Mouse (Mus musculus): ENCODE measurements around the gene Fcer2a.

The Fcer2a gene

GRCm38 (mm10) chr8:3694121-3694520 lies at the start of gene Fcer2a:
Gene Fcer2a (minus strand): TSS chr8:3694175.
- DNase-seq (ENCODE audit: low spot score in 2 of 2) = no peak

DNA sequence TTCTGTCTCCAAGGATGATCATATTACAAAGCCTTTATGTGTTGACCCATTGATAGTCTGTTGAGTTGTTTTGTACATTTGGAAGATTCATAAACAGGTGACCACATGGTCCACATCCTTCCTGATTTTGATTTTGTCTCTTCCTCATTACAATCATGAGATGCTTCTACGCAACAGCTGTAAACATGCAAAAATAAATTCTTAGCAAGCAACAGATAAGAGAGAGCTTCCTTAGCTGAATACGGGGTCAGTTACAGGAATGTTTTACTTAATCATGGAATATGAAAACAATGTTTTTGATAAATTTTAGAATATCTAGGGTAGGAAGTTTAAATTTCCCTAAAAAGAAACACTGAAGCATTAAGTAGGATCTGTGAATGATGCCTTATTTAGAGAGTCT lies 43.0 kb upstream of the Fcer2a start:
- DNase-seq (ENCODE audit: low spot score in 2 of 2) = no peak

DNA sequence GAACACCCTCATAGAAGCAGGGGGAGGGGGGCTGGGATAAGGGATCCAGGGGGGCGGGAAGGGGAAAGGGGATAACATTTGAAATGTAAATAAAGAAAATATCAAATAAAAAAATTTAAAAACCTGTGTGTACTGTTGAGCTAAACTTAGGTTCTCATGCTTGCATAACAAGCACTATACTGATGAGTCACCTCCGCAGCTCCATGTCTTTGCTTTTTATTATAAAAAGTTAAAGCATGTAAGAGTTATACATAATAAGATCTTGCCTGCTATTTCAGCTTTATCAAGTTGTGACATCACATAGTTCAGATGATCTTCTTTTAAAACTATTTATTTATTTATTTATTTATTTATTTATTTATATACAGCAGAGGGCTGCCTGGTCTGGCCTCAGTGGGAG lies 41.6 kb upstream of the Fcer2a start:
- DNase-seq (ENCODE audit: low spot score in 2 of 2) = no peak

DNA sequence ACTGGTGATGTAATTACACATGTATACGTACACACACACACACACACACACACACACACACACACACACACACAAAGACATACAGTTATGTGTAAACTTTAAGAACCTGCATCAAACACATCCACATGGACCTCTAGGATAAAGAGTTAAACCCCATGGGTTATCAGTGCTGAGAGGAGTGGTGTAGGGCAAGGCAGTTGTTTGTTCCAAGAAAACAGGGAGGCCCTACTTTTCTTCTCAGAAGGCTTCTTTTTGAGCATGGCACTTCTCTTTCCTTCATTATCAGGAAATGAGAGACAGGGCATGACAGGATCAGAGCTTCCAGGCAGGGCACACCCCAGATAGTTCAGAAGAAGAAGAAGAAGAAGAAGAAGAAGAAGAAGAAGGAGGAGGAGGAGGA lies 40.1 kb upstream of the Fcer2a start:
- no peak for DNase-seq (ENCODE audit: low spot score in 2 of 2)

GRCm38 (mm10) chr8:3721041-3721440 lies 27.1 kb upstream of the Fcer2a start:
- DNase-seq (ENCODE audit: low spot score in 2 of 2) = no peak

DNA sequence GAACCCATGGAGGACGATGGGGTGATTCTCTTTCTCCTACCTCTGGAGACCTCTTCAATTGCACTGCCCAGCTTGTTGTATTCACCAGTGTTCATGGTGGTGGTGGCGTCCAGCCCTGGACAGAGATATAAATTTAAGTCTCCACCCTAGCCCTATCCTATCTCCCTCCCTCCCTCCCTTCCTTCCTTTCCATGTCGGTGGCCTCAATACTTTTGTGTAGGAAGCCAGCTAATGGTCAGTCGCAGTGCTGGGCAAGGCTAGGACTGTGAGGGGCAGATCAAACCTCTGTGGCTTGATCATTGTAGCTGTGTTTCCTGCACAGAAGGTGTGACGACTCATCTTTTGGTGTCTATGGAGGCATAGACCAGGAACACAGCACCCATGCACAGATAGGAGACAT lies 26.6 kb upstream of the Fcer2a start, which contains the start of gene Clec4g:
TSS of gene Clec4g (minus strand) at position 101 of the 400 bp plus-strand sequence.
- DNase-seq (ENCODE audit: low spot score in 2 of 2) = no peak

DNA sequence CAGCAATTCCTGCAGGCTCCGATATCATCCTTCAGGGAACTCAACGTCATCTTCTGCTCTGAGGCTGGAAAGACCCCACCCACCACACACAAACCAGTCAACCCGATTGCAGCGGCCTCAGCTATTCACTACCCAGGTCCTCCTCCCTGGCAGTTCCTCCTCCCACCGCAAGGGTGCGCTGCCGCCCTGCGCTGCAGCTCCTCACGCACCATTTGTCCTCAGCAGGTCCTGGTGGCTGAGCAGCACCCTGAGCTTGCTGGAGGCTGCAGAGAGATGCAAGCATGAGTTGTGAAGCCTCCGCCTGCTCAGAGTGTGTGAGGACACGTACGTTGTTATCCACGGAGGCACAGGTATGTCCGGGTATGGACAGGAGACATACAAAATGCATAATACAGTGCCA lies 24.6 kb upstream of the Fcer2a start:
- peak; percentile 25 to 49 for DNase-seq (ENCODE audit: low spot score in 2 of 2)

GRCm38 (mm10) chr8:3717321-3717954 lies 23.5 kb upstream of the Fcer2a start:
- DNase-seq (ENCODE audit: low spot score in 2 of 2) = no peak

- DNase-seq (ENCODE audit: low spot score in 2 of 2) = no peak
Observed at GRCm38 (mm10) chr8:3711646-3712045, 17.7 kb upstream of the Fcer2a start.

- no peak for DNase-seq (ENCODE audit: low spot score in 2 of 2)
Observed at GRCm38 (mm10) chr8:3710312-3710711, 16.3 kb upstream of the Fcer2a start.

- DNase-seq (ENCODE audit: low spot score in 2 of 2) = no peak
Observed at GRCm38 (mm10) chr8:3707611-3708010, 13.6 kb upstream of the Fcer2a start.

GRCm38 (mm10) chr8:3705711-3706110 lies 11.7 kb upstream of the Fcer2a start:
- no peak for DNase-seq (ENCODE audit: low spot score in 2 of 2)

- DNase-seq (ENCODE audit: low spot score in 2 of 2) = no peak
Observed at GRCm38 (mm10) chr8:3701491-3701890, 7.5 kb upstream of the Fcer2a start.

- DNase-seq (ENCODE audit: low spot score in 2 of 2) = no peak
Observed at GRCm38 (mm10) chr8:3690774-3691173, 3.2 kb downstream of the Fcer2a start.

DNA sequence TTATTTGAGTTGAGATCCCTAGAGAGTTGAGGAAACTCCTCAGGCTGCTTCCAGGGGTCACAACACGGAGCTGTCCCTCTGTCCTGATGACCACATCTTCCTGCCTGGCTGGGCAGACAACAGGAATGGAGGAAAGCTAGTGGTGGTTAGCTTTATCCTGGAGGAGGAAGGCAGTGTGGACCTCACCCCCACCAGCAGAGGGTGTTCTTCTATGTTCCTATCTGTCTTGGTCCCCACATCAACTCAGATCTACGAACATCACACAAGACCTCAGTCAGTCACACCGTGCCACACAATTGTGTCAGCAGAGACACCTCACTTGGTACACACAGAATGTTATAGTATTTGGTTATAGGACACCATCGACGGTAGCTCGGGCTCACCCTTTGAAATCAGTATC lies 6.4 kb downstream of the Fcer2a start:
- no peak for DNase-seq (ENCODE audit: low spot score in 2 of 2)

- DNase-seq (ENCODE audit: low spot score in 2 of 2) = no peak
Observed at GRCm38 (mm10) chr8:3685422-3685821, 8.6 kb downstream of the Fcer2a start.

- DNase-seq (ENCODE audit: low spot score in 2 of 2) = no peak
Observed at GRCm38 (mm10) chr8:3684530-3684929, 9.4 kb downstream of the Fcer2a start.

DNA sequence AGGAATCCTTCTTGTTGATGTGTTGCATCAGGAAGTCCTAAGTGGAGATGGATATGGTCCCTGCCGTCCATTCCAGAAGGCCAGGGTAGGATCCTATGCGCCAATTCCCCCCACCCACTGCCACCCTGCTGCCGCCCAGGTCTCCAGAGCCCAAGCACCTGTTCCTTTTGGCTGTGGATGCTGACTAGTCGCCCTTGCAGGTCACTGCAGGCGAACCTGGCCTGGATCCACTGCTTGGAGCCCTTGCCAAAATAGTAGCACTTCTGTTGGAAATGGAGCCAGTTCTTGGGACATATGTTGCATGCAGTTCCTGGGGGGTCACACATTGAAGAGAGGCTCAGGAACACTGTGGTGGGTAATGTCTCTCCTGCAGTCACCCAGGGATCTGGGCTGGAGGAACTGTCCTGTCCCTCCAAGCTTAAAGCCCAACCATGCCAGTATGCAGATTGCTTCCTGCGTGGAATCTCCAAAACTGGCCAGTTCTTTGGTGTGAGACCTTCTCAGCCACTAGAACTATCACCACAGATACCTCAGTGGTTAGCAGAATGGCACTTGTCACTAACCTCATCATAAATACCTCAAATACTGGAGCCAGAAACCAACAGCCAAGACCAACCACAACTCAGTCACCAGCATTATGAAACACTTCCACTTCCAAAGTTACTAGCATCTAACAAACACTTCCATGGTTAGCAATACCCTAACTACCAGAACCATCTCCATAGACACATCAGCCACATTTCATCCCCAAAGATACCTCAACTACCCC lies 10.4 kb downstream of the Fcer2a start:
- no peak for DNase-seq (ENCODE audit: low spot score in 2 of 2)

- DNase-seq (ENCODE audit: low spot score in 2 of 2) = no peak
Observed at GRCm38 (mm10) chr8:3682435-3682834, 11.5 kb downstream of the Fcer2a start.

DNA sequence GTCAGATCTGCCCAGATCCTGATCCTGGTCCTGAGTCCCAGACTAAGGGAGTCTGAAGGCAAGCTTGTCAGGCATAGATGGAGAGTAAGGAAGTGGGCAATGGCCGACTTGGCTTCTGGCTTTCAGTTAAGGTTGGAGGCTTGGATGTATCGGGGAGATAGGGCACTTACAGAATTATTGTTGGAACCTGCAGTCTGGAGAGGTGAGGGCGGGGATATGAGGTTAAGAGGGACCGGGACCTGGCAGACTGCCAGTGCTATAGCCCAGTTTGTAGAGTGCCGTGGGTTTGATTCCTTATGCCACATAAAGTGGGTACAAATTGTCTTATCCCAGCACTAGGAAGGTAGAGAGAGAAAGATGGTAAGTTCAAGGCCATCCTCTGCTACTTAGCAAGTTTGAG lies 14.3 kb downstream of the Fcer2a start:
- DNase-seq (ENCODE audit: low spot score in 2 of 2) = no peak

DNA sequence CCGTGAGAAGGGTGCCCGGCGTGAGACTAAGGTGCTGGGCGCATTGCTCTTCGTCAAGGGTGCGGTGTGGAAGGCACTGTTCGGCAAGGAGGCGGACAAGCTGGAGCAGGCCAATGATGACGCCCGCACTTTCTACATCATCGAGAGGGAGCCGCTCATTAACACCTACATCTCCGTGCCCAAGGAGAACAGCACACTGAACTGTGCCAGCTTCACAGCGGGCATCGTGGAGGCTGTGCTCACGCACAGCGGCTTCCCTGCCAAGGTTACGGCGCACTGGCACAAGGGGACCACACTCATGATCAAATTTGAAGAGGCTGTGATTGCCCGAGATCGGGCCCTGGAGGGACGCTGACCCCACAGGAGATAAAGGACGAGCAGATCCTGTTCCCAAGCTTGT lies 14.7 kb downstream of the Fcer2a start:
- DNase-seq (ENCODE audit: low spot score in 2 of 2) = no peak

DNA sequence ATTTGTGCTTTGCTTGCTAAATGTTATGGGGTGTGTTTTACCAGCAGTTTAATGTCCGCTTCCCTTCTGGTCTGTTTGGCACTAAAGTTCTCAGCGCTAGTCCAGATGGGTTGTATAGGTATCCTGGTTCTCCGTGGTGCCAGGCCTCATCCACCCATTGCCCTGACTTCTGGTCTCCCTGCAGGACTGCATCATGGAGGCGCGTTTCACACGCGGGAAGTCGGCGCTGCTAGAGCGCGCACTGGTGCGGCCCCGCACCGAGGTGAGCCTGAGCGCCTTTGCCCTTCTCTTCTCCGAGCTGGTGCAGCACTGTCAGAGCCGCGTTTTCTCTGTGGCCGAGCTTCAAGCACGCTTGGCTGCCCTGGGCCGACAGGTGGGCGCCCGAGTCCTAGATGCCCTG lies 15.1 kb downstream of the Fcer2a start:
- DNase-seq (ENCODE audit: low spot score in 2 of 2) = no peak

GRCm38 (mm10) chr8:3676993-3677579 lies 16.9 kb downstream of the Fcer2a start:
- DNase-seq (ENCODE audit: low spot score in 2 of 2) = no peak

All from frontal cortex, postnatal 14 days (tissue).